Mouse (Mus musculus) forebrain, embryonic 13.5 days (tissue): ENCODE measurements around the gene Mrpl34. TPM values are rescaled to one million over a fixed set of nuclear protein-coding genes. Genes with fewer than 3 reads are reported as not detected.
A peak's percentile ranks its signal among the peaks of the same experiment; 100 is the strongest.

ENCODE experiments used
- ATAC-seq: fragments of 200-750 bp; cut with Nextera tagmentation; 2 replicates; pipeline ENCODE4 v1.8.0; 2017
- H3K27ac ChIP-seq: fragments of 300-500 bp; sonication (generic); 2 replicates; pipeline ENCODE4 v1.5.1; 2015; ENCODE audit warnings: inconsistent platforms, mild to moderate bottlenecking, moderate library complexity
- H3K27me3 ChIP-seq: fragments of 300-500 bp; sonication (generic); 2 replicates; pipeline ENCODE4 v1.6.1; 2015; ENCODE audit warnings: mild to moderate bottlenecking, inconsistent platforms
- H3K36me3 ChIP-seq: fragments of 300-500 bp; sonication (generic); 2 replicates; pipeline ENCODE4 v1.6.1; 2015; ENCODE audit warnings: mild to moderate bottlenecking, inconsistent platforms; ENCODE audit not compliant: poor library complexity, severe bottlenecking
- H3K4me1 ChIP-seq: fragments of 300-500 bp; sonication (generic); 2 replicates; pipeline ENCODE4 v1.6.1; 2015; ENCODE audit warnings: inconsistent platforms
- H3K4me2 ChIP-seq: fragments of 300-500 bp; sonication (generic); 2 replicates; pipeline ENCODE4 v1.6.1; 2015; ENCODE audit warnings: inconsistent platforms, mild to moderate bottlenecking, moderate library complexity
- H3K4me3 ChIP-seq: fragments of 300-500 bp; sonication (generic); 2 replicates; pipeline ENCODE4 v1.5.1; 2015; ENCODE audit warnings: mild to moderate bottlenecking, inconsistent platforms
- H3K9ac ChIP-seq: fragments of 300-500 bp; sonication (generic); 2 replicates; pipeline ENCODE4 v1.6.1; 2015; ENCODE audit warnings: mild to moderate bottlenecking, inconsistent platforms
- H3K9me3 ChIP-seq: fragments of 300-500 bp; sonication (generic); replicated peaks from 2 replicates; pipeline ENCODE4 v1.6.1; 2016; ENCODE audit warnings: inconsistent platforms
- WGBS: fragments of 180-500 bp; shearing (Covaris S2); methylation state at CpG from one replicate; pipeline ENCODE4 v1.1.7; 2015; 5-methylcytosine and 5-hydroxymethylcytosine counted together
- polyA plus RNA-seq: library from polyadenylated mRNA; unstranded; fragments of >200 nt; fragmentation: Nextera tagmentation; extraction: Ambion mirVana; gene quantifications from 2 replicates; pipeline ENCODE4 v1.2.1, GENCODE M21; 2015

The Mrpl34 gene
- polyA plus RNA-seq, 1 experiment from 2014 or later, result 245 TPM

- Histone ChIP-seq H3K4me2 (peak overlapping the region; percentile 83; the same call in 1 of the 2 replicates), H3K27me3 (no peaks in the 10 kb centered on the region), H3K4me3 (peak overlapping the region; percentile 92), H3K36me3 (peaks cover 56% of the 10 kb centered on the region), H3K4me1 (peaks cover 40% of the 10 kb centered on the region), H3K27ac (no peak overlapping the region), H3K9me3 (no peaks in the 10 kb centered on the region), H3K9ac (no peak overlapping the region)
- no peak for ATAC-seq
- WGBS, result 59% methylated on average over 8 of the region's 8 CpGs
Observed at GRCm38 (mm10) chr8:71483932-71484331, 19.2 kb downstream of the Mrpl34 start.

GRCm38 (mm10) chr8:71484736-71485135, 20.0 kb downstream of the Mrpl34 start:
- H3K4me2 ChIP-seq, result peak overlapping the region; percentile 83
- H3K27ac ChIP-seq, result peak overlapping the region; percentile 91; the same call in 1 of the 2 replicates
- H3K27me3 ChIP-seq, result no peaks in the 10 kb centered on the region
- ATAC-seq, result no peak
- 92% methylated on average over 19 of the region's 19 CpGs for WGBS
- peaks cover 48% of the 10 kb centered on the region for H3K4me1 ChIP-seq
- no peaks in the 10 kb centered on the region for H3K9me3 ChIP-seq
- peak overlapping the region; percentile 98 for H3K9ac ChIP-seq
- peaks cover 48% of the 10 kb centered on the region for H3K36me3 ChIP-seq
- peak overlapping the region; percentile 92 for H3K4me3 ChIP-seq

GRCm38 (mm10) chr8:71485142-71486135, 20.7 kb downstream of the Mrpl34 start, which contains the start of gene Ano8:
TSS of gene Ano8 (minus strand) at chr8:71485963.
- no peaks in the 10 kb centered on the region for H3K27me3 ChIP-seq
- H3K36me3 ChIP-seq, result peaks cover 44% of the 10 kb centered on the region
- peak; percentile 77 for ATAC-seq
- H3K9me3 ChIP-seq, result no peaks in the 10 kb centered on the region
- 7% methylated on average over 37 of the region's 58 CpGs for WGBS
- H3K4me3 ChIP-seq, result peak within 1 kb of the TSS; percentile 92
- H3K9ac ChIP-seq, result peak within 1 kb of the TSS; percentile 98
- peak within 1 kb of the TSS; percentile 91 for H3K27ac ChIP-seq
- H3K4me2 ChIP-seq, result peak within 1 kb of the TSS; percentile 83
- peaks cover 54% of the 10 kb centered on the region for H3K4me1 ChIP-seq

GRCm38 (mm10) chr8:71486136-71486529, 21.4 kb downstream of the Mrpl34 start:
- H3K4me2 ChIP-seq, result peak overlapping the region; percentile 83
- H3K9me3 ChIP-seq, result no peaks in the 10 kb centered on the region
- WGBS, result 14% methylated on average over 7 of the region's 7 CpGs
- H3K27ac ChIP-seq, result peak overlapping the region; percentile 57; the same call in 1 of the 2 replicates
- peak overlapping the region; percentile 92 for H3K4me3 ChIP-seq
- H3K9ac ChIP-seq, result peak overlapping the region; percentile 98
- ATAC-seq, result no peak
- H3K4me1 ChIP-seq, result peaks cover 54% of the 10 kb centered on the region
- H3K36me3 ChIP-seq, result peaks cover 41% of the 10 kb centered on the region
- no peaks in the 10 kb centered on the region for H3K27me3 ChIP-seq

- ATAC-seq, result peak; percentile 41
- under 1% methylated on average over 33 of the region's 33 CpGs for WGBS
- Histone ChIP-seq H3K9me3 (no peaks in the 10 kb centered on the region), H3K9ac (peak within 1 kb of the TSS; percentile 79), H3K27me3 (no peaks in the 10 kb centered on the region), H3K4me2 (peak within 1 kb of the TSS; percentile 100), H3K27ac (peak within 1 kb of the TSS; percentile 76), H3K36me3 (peaks cover 42% of the 10 kb centered on the region), H3K4me1 (peaks cover 54% of the 10 kb centered on the region), H3K4me3 (peak within 1 kb of the TSS; percentile 82)
Observed at GRCm38 (mm10) chr8:71487691-71488445, 23.1 kb downstream of the Mrpl34 start, which contains the start of gene Gtpbp3. TSS of gene Gtpbp3 (plus strand) at chr8:71488103.

- Histone ChIP-seq H3K9me3 (no peaks in the 10 kb centered on the region), H3K4me2 (peak overlapping the region; percentile 100), H3K4me3 (peak overlapping the region; percentile 82), H3K36me3 (peaks cover 41% of the 10 kb centered on the region), H3K27ac (peak overlapping the region; percentile 76; the same call in 1 of the 2 replicates), H3K9ac (peak overlapping the region; percentile 79), H3K27me3 (no peaks in the 10 kb centered on the region), H3K4me1 (peaks cover 50% of the 10 kb centered on the region)
- ATAC-seq, result peak; percentile 91
- WGBS, result 1% methylated on average over 22 of the region's 22 CpGs
Observed at GRCm38 (mm10) chr8:71488454-71488853, 23.7 kb downstream of the Mrpl34 start.

- Histone ChIP-seq H3K9ac (no peak overlapping the region), H3K27me3 (no peaks in the 10 kb centered on the region), H3K27ac (no peak overlapping the region), H3K36me3 (peaks cover 42% of the 10 kb centered on the region), H3K4me3 (no peak overlapping the region), H3K4me2 (peak overlapping the region; percentile 14; the same call in 1 of the 2 replicates), H3K9me3 (no peaks in the 10 kb centered on the region), H3K4me1 (peaks cover 8% of the 10 kb centered on the region)
- 27% methylated on average over 16 of the region's 16 CpGs for WGBS
- peak; percentile 75 for ATAC-seq
Observed at GRCm38 (mm10) chr8:71495039-71495438, 30.3 kb downstream of the Mrpl34 start.

- H3K4me2 ChIP-seq, result no peak overlapping the region
- no peaks in the 10 kb centered on the region for H3K27me3 ChIP-seq
- WGBS, result 91% methylated on average over 5 of the region's 5 CpGs
- H3K4me1 ChIP-seq, result peaks cover 6% of the 10 kb centered on the region; the same call in 1 of the 2 replicates
- H3K36me3 ChIP-seq, result peaks cover 37% of the 10 kb centered on the region
- H3K4me3 ChIP-seq, result no peak overlapping the region
- no peak for ATAC-seq
- no peaks in the 10 kb centered on the region for H3K9me3 ChIP-seq
- no peak overlapping the region for H3K9ac ChIP-seq
- H3K27ac ChIP-seq, result 0 out of 2 replicates have a peak overlapping the region, but pooled peaks have one; percentile 15
Observed at GRCm38 (mm10) chr8:71495811-71496210, 31.1 kb downstream of the Mrpl34 start.

GRCm38 (mm10) chr8:71496481-71496880, 31.7 kb downstream of the Mrpl34 start:
- no peak for ATAC-seq
- H3K9ac ChIP-seq, result 0 out of 2 replicates have a peak overlapping the region, but pooled peaks have one; percentile 7
- H3K27me3 ChIP-seq, result no peaks in the 10 kb centered on the region
- no peak overlapping the region for H3K4me2 ChIP-seq
- no peaks in the 10 kb centered on the region for H3K9me3 ChIP-seq
- peaks cover 6% of the 10 kb centered on the region; the same call in 1 of the 2 replicates for H3K4me1 ChIP-seq
- WGBS, result 59% methylated on average over 11 of the region's 11 CpGs
- no peak overlapping the region for H3K4me3 ChIP-seq
- no peak overlapping the region for H3K27ac ChIP-seq
- H3K36me3 ChIP-seq, result peaks cover 31% of the 10 kb centered on the region

- Histone ChIP-seq H3K27ac (no peak overlapping the region), H3K27me3 (no peaks in the 10 kb centered on the region), H3K4me1 (peaks cover 6% of the 10 kb centered on the region; the same call in 1 of the 2 replicates), H3K9me3 (no peaks in the 10 kb centered on the region), H3K9ac (no peak overlapping the region), H3K36me3 (peaks cover 24% of the 10 kb centered on the region), H3K4me2 (no peak overlapping the region), H3K4me3 (no peak overlapping the region)
- 90% methylated on average over 1 of the region's 1 CpGs for WGBS
- ATAC-seq, result no peak
Observed at GRCm38 (mm10) chr8:71497077-71497645, 32.4 kb downstream of the Mrpl34 start.

- ATAC-seq, result no peak
- no peak overlapping the region for H3K4me3 ChIP-seq
- H3K27ac ChIP-seq, result no peak overlapping the region
- H3K9me3 ChIP-seq, result no peaks in the 10 kb centered on the region
- H3K9ac ChIP-seq, result no peak overlapping the region
- H3K4me1 ChIP-seq, result peaks cover 6% of the 10 kb centered on the region; the same call in 1 of the 2 replicates
- peaks cover 15% of the 10 kb centered on the region for H3K36me3 ChIP-seq
- no peaks in the 10 kb centered on the region for H3K27me3 ChIP-seq
- no peak overlapping the region for H3K4me2 ChIP-seq
- 24% methylated on average over 10 of the region's 15 CpGs for WGBS
Observed at GRCm38 (mm10) chr8:71497881-71498501, 33.2 kb downstream of the Mrpl34 start.
